ENCODE assay signal across 9 mouse cellular contexts in genomic region chr3:129215751-129216331, GRCm38 (mm10). TPM values are rescaled to one million over a fixed set of nuclear protein-coding genes. Genes with fewer than 3 reads are reported as not detected.
DNase-seq lines count a peak whose midpoint lies in the region; ATAC-seq and TF ChIP-seq lines count a peak whose summit lies in the region.
"Had no signal": no experiment of that assay in that cellular context is flagged by ENCODE, and none has a peak within 500 bp of the region (broad histone marks: within the 10 kb centered on the region; RNA-seq: fewer than 3 reads in every experiment).

No protein-coding gene starts in this region.

- peak overlapping the region; percentile 12 for H3K4me3 ChIP-seq in lung, postnatal 0 days (ENCODE audit: low read depth, low read length)
- H3K4me3 ChIP-seq in lung, adult 2 months (replicated peaks; ENCODE audit: extremely low read depth, low read depth, low read length): no peak overlapping the region
- peak overlapping the region; percentile 60 for H3K4me3 ChIP-seq in embryonic facial prominence, embryonic 15.5 days (replicated peaks)
- H3K4me3 ChIP-seq in kidney, embryonic 16.5 days (ENCODE audit: low read length): peak overlapping the region; percentile 55
- peak overlapping the region; percentile 4; the same call in 1 of the 2 replicates for H3K4me3 ChIP-seq in neural tube, embryonic 13.5 days
- no peak overlapping the region for H3K4me3 ChIP-seq in left cerebral cortex, adult 2 months
- H3K4me3 ChIP-seq: layer of hippocampus, adult 2 months had no signal

- no peak for TF ChIP-seq EP300 in lung, postnatal 0 days (IDR thresholded peaks at IDR 0.05)

- no peak overlapping the region for H3K9ac ChIP-seq in lung, postnatal 0 days (replicated peaks; ENCODE audit: low read depth)
- H3K9ac ChIP-seq in embryonic facial prominence, embryonic 15.5 days: 0 out of 2 replicates have a peak overlapping the region, but pooled peaks have one; percentile 12
- peak overlapping the region; percentile 51 for H3K9ac ChIP-seq in kidney, embryonic 16.5 days (replicated peaks; ENCODE audit: low read length)
- no peak overlapping the region for H3K9ac ChIP-seq in neural tube, embryonic 13.5 days

- H3K4me1 ChIP-seq in lung, postnatal 0 days (ENCODE audit: insufficient read depth, low read depth, low read length): 0 out of 2 replicates have a peak, but pooled peaks cover 4% of the 10 kb centered on the region
- peaks cover 11% of the 10 kb centered on the region for H3K4me1 ChIP-seq in lung, adult 2 months (ENCODE audit: control insufficient read depth, insufficient read depth, low read length)
- peaks cover 30% of the 10 kb centered on the region for H3K4me1 ChIP-seq in embryonic facial prominence, embryonic 15.5 days
- peaks cover 11% of the 10 kb centered on the region for H3K4me1 ChIP-seq in kidney, embryonic 16.5 days (ENCODE audit: insufficient read depth, low read length)
- peaks cover 15% of the 10 kb centered on the region for H3K4me1 ChIP-seq in neural tube, embryonic 13.5 days (replicated peaks)

- peak overlapping the region; percentile 17 for H3K4me2 ChIP-seq in lung, postnatal 0 days (replicated peaks; ENCODE audit: low read depth, low read length)
- peak overlapping the region; percentile 97 for H3K4me2 ChIP-seq in embryonic facial prominence, embryonic 15.5 days (replicated peaks)
- peak overlapping the region; percentile 80; the same call in 1 of the 2 replicates for H3K4me2 ChIP-seq in kidney, embryonic 16.5 days (replicated peaks; ENCODE audit: low read depth, low read length)
- no peak overlapping the region for H3K4me2 ChIP-seq in neural tube, embryonic 13.5 days

- no peak for TF ChIP-seq CTCF in lung, postnatal 0 days (IDR thresholded peaks at IDR 0.05)
- TF ChIP-seq CTCF in lung, adult 2 months (IDR thresholded peaks at IDR 0.05; ENCODE audit: insufficient read depth, low read length): no peak
- no peak for TF ChIP-seq CTCF in left cerebral cortex, adult 2 months (IDR thresholded peaks at IDR 0.05)

- ATAC-seq in lung, postnatal 0 days: no peak
- no peak for ATAC-seq in embryonic facial prominence, embryonic 15.5 days (ENCODE audit: insufficient number of reproducible peaks, low FRiP score, low TSS enrichment, low read depth)
- no peak for ATAC-seq in kidney, embryonic 16.5 days (ENCODE audit: low FRiP score, low TSS enrichment)
- ATAC-seq in neural tube, embryonic 13.5 days (ENCODE audit: low read depth): no peak

- TF ChIP-seq POLR2A in lung, adult 2 months (IDR thresholded peaks at IDR 0.05; ENCODE audit: borderline replicate concordance, extremely low read depth, low read depth, low read length): no peak

- 4% methylated on average over 35 of the region's 35 CpGs for WGBS in lung, postnatal 0 days
- WGBS in lung, adult 2 months: 4% methylated on average over 35 of the region's 35 CpGs
- WGBS in embryonic facial prominence, embryonic 15.5 days: 13% methylated on average over 35 of the region's 35 CpGs
- WGBS in kidney, embryonic 16.5 days: 1% methylated on average over 34 of the region's 35 CpGs
- WGBS in neural tube, embryonic 13.5 days: under 1% methylated on average over 35 of the region's 35 CpGs

- no peaks in the 10 kb centered on the region; the same call in 1 of the 2 replicates for H3K9me3 ChIP-seq in lung, postnatal 0 days (ENCODE audit: low read length)
- H3K9me3 ChIP-seq in embryonic facial prominence, embryonic 15.5 days (replicated peaks): no peaks in the 10 kb centered on the region
- no peaks in the 10 kb centered on the region for H3K9me3 ChIP-seq in kidney, embryonic 16.5 days (ENCODE audit: low read length)
- H3K9me3 ChIP-seq in neural tube, embryonic 13.5 days: no peaks in the 10 kb centered on the region

- peaks cover 85% of the 10 kb centered on the region for H3K27me3 ChIP-seq in lung, postnatal 0 days (replicated peaks; ENCODE audit: insufficient read depth, low read length)
- H3K27me3 ChIP-seq in embryonic facial prominence, embryonic 15.5 days: peaks cover 78% of the 10 kb centered on the region
- H3K27me3 ChIP-seq in kidney, embryonic 16.5 days (ENCODE audit: insufficient read depth, low read length): peaks cover 93% of the 10 kb centered on the region
- peaks cover 100% of the 10 kb centered on the region for H3K27me3 ChIP-seq in neural tube, embryonic 13.5 days

- no peaks in the 10 kb centered on the region for H3K36me3 ChIP-seq in lung, postnatal 0 days (ENCODE audit: insufficient read depth, low read length)
- no peaks in the 10 kb centered on the region for H3K36me3 ChIP-seq in embryonic facial prominence, embryonic 15.5 days
- H3K36me3 ChIP-seq in kidney, embryonic 16.5 days (ENCODE audit: insufficient read depth, low read length): no peaks in the 10 kb centered on the region
- no peaks in the 10 kb centered on the region for H3K36me3 ChIP-seq in neural tube, embryonic 13.5 days

- no peak for DNase-seq in lung, postnatal 0 days (ENCODE audit: low spot score)
- no peak for DNase-seq in lung, adult 2 months
- no peak for DNase-seq in right cerebral cortex, postnatal 36 days (ENCODE audit: low spot score in 2 of 2)
- no peak for DNase-seq in layer of hippocampus, postnatal 36 days
- no peak for DNase-seq in left cerebral cortex, adult 2 months (ENCODE audit: extremely low spot score in 1 of 2, low spot score in 2 of 2)

- intact Hi-C loops in left cerebral cortex, adult 2 months (cut with DNase I): loop anchor here (2.0 to 5.0 kb wide), 3 partner anchors 17 to 1891 kb away; partner anchors contain the start of genes Neurog2 and Pitx2

- no peak overlapping the region for H3K27ac ChIP-seq in lung, postnatal 0 days (ENCODE audit: low read length)
- H3K27ac ChIP-seq in embryonic facial prominence, embryonic 15.5 days (replicated peaks): no peak overlapping the region
- H3K27ac ChIP-seq in kidney, embryonic 16.5 days (ENCODE audit: low read length): no peak overlapping the region
- H3K27ac ChIP-seq in neural tube, embryonic 13.5 days (replicated peaks): no peak overlapping the region
- no peak overlapping the region for H3K27ac ChIP-seq in left cerebral cortex, adult 2 months
- H3K27ac ChIP-seq: layer of hippocampus, adult 2 months had no signal

RNA-seq across cellular contexts. Expression of gene Pitx2, which starts 16.2 kb away (rescaled TPM):
- polyA plus RNA-seq in lung, postnatal 0 days (2015; fragmentation: Nextera tagmentation; extraction: Ambion mirVana): 1.5 and 1.8 TPM in 2 replicates
- polyA plus RNA-seq in lung, adult 2 months (2012; rRNA removed): 0.96 and 2.1 TPM in 2 replicates
- 82.5 and 88.3 TPM in 2 replicates for polyA plus RNA-seq in embryonic facial prominence, embryonic 15.5 days (2015; fragmentation: Nextera tagmentation; extraction: Ambion mirVana)
- 7.2 and 10.3 TPM in 2 replicates for polyA plus RNA-seq in kidney, embryonic 16.5 days (2015; fragmentation: Nextera tagmentation; extraction: Ambion mirVana)
- 4.2 and 5.7 TPM in 2 replicates for polyA plus RNA-seq in neural tube, embryonic 13.5 days (2015; fragmentation: Nextera tagmentation; extraction: Ambion mirVana)
- total RNA-seq in layer of hippocampus, postnatal 36 days (2021): not detected
- not detected for total RNA-seq in left cerebral cortex, adult 2 months (2021)
- total RNA-seq: layer of hippocampus, adult 2 months had no signal

Comparison
In these comparisons a context has a peak if more than half of its experiments do, and no peak if none do; other contexts are left out.
1. H3K4me3 ChIP-seq: peak in lung, postnatal 0 days (single experiment), embryonic facial prominence, embryonic 15.5 days (single experiment), kidney, embryonic 16.5 days (single experiment) and neural tube, embryonic 13.5 days (single experiment); none in lung, adult 2 months (single experiment) and left cerebral cortex, adult 2 months (single experiment).
2. H3K9ac ChIP-seq: peak in embryonic facial prominence, embryonic 15.5 days (single experiment) and kidney, embryonic 16.5 days (single experiment); none in lung, postnatal 0 days (single experiment) and neural tube, embryonic 13.5 days (single experiment).